Mouse (Mus musculus) heart, adult 2 months (tissue): ENCODE measurements at regions not wholly inside any gene's neighbourhood (a gene's known extent, or its start where the extent isn't known, plus 50 kb on each side); places are given as distances from the start of the nearest gene placed in this dataset.

ENCODE experiments used
- CTCF ChIP-seq: fragments of 200-600 bp; IDR thresholded peaks from 2 replicates; pipeline ENCODE4 v1.8.1; 2022; ENCODE audit warnings: antibody characterized with exemption, mild to moderate bottlenecking, moderate library complexity
- POLR2A ChIP-seq: fragments of 200-500 bp; IDR thresholded peaks from 2 replicates; pipeline ENCODE4 v1.6.1; 2011; ENCODE audit warnings: mild to moderate bottlenecking, low read depth, low read length, control low read depth; ENCODE audit not compliant: insufficient read depth

- no peak for TF ChIP-seq CTCF
- no peak for TF ChIP-seq POLR2A
Observed at GRCm38 (mm10) chr16:73097176-73097575, 789.1 kb downstream of the Robo1 start.
